Mouse (Mus musculus) G1E (cell line): Measurements from ENCODE around the gene Rnf144a.

ENCODE experiments used
- CTCF ChIP-seq: IDR thresholded peaks from 2 replicates; pipeline ENCODE4 v1.5.1; 2012; ENCODE audit warnings: low read depth, low read length, inconsistent platforms, mixed read lengths
- GATA1 ChIP-seq: IDR thresholded peaks from 2 replicates; pipeline ENCODE4 v1.6.1; 2012; ENCODE audit warnings: borderline replicate concordance, low read length, inconsistent platforms, mixed read lengths
- POLR2AphosphoS5 ChIP-seq: IDR thresholded peaks from 2 replicates; pipeline ENCODE4 v1.6.1; 2012; ENCODE audit warnings: low read depth, low read length, inconsistent platforms; ENCODE audit not compliant: insufficient replicate concordance

GRCm38 (mm10) chr12:26386947-26387346 lies 28.1 kb downstream of the Rnf144a start:
- no peak for TF ChIP-seq CTCF
- no peak for TF ChIP-seq GATA1
- TF ChIP-seq POLR2AphosphoS5 = no peak
